Mouse (Mus musculus): ENCODE results near the gene Pcnx4. TPM values are rescaled to one million over a fixed set of nuclear protein-coding genes. Genes with fewer than 3 reads are reported as not detected.
"Not testable (repeated sequence)": the region's sequence is repeated elsewhere in the genome, so short reads cannot be mapped to it uniquely, and the experiment has no call there.

Gene Pcnx4
- polyA plus RNA-seq, 1 experiment from 2014 or later: 2.9 TPM

DNA sequence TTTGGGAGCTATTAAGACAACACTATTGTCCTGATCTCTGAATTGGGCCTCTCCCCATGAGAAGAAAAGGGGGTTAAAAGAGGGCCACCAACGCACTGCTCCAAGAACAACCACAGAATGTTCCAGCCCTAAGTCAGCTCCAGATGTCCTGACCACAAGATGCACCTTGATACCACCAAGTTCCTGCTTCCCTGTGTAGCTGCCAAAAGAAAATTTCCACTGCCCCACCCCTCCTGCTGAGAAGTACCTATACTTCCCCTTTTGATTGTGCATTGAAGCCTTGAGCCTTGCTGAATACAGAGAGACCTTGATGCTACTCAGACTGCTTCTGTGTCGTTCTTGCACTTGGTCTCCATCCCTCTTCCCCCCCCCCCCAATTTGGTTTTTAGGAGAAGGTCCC lies 62.5 kb downstream of the Pcnx4 start:
- 60% methylated on average over 2 of the region's 2 CpGs for WGBS (ENCODE audit: insufficient replicate concordance)
- not testable (repeated sequence) for H3K36me3 ChIP-seq; H3K4me1 ChIP-seq (replicated peaks)

GRCm38 (mm10) chr12:72612053-72612452 lies 75.9 kb downstream of the Pcnx4 start:
- no peaks in the 10 kb centered on the region for H3K9me3 ChIP-seq (replicated peaks)
- no peaks in the 10 kb centered on the region for H3K36me3 ChIP-seq
- H3K27me3 ChIP-seq: no peaks in the 10 kb centered on the region
- no peak overlapping the region for H3K4me3 ChIP-seq (replicated peaks)
- DNase-seq (no peak), ATAC-seq (ENCODE audit: low read depth) (no peak)
- no peak overlapping the region for H3K27ac ChIP-seq
- no peak overlapping the region for H3K9ac ChIP-seq
- 55% methylated on average over 3 of the region's 3 CpGs for WGBS (ENCODE audit: insufficient replicate concordance)
- no peaks in the 10 kb centered on the region for H3K4me1 ChIP-seq (replicated peaks)
- H3K4me2 ChIP-seq: no peak overlapping the region

More for the DNA sequence above, 62.5 kb downstream of the Pcnx4 start:
- not testable (repeated sequence) for H3K9me3 ChIP-seq (replicated peaks); H3K27ac ChIP-seq; H3K4me3 ChIP-seq (replicated peaks); DNase-seq; H3K27me3 ChIP-seq; ATAC-seq (ENCODE audit: low read depth); H3K4me2 ChIP-seq; H3K9ac ChIP-seq

DNA sequence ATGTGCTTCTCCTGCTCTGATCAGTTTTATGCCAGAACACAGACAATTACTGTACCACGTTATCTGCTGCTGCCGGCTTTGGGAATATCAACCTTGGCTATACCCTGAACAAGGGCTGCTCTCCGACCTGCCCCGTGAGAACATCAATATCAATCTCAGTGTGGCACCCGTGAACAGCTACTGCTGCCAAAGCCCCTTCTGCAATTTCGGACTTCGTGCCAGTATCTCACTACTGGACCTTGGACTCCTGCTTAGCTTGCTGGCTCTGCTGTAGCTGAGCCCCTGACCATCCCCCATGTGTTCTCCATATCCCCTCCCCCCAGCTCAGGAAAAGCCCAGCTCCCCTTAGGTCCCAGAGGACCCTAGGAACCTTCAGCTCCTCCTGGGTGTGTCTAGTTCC lies 84.7 kb downstream of the Pcnx4 start:
- no peak overlapping the region for H3K4me3 ChIP-seq (replicated peaks)
- DNase-seq (no peak), ATAC-seq (ENCODE audit: low read depth) (no peak)
- H3K27ac ChIP-seq: no peak overlapping the region
- peaks cover 10% of the 10 kb centered on the region; the same call in 1 of the 2 replicates for H3K4me1 ChIP-seq (replicated peaks)
- 67% methylated on average over 7 of the region's 7 CpGs for WGBS (ENCODE audit: insufficient replicate concordance)
- no peak overlapping the region for H3K4me2 ChIP-seq
- no peaks in the 10 kb centered on the region for H3K9me3 ChIP-seq (replicated peaks)
- H3K27me3 ChIP-seq: no peaks in the 10 kb centered on the region
- no peak overlapping the region for H3K9ac ChIP-seq
- H3K36me3 ChIP-seq: no peaks in the 10 kb centered on the region

DNA sequence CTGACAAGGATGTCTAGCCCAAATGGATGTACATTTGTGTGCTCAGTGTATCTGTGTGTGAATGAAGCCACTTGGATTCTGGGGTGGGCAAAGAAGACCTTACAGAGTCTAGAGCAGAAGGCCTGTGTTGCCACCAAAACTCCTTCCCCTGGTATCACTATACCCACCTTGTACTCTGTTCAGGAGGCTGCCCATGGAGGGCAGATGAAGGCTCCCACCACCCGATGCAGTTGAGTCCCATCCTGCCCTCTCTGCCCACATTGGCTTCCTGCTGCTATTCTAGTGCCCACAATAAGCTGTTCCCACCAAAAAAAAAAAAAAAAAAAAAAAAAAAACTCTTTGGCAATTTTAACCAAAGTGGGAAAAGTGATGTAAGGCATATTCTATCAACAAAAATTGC lies 85.3 kb downstream of the Pcnx4 start:
- 20% methylated on average over 1 of the region's 1 CpGs for WGBS (ENCODE audit: insufficient replicate concordance)
- no peak for ATAC-seq (ENCODE audit: low read depth)

DNA sequence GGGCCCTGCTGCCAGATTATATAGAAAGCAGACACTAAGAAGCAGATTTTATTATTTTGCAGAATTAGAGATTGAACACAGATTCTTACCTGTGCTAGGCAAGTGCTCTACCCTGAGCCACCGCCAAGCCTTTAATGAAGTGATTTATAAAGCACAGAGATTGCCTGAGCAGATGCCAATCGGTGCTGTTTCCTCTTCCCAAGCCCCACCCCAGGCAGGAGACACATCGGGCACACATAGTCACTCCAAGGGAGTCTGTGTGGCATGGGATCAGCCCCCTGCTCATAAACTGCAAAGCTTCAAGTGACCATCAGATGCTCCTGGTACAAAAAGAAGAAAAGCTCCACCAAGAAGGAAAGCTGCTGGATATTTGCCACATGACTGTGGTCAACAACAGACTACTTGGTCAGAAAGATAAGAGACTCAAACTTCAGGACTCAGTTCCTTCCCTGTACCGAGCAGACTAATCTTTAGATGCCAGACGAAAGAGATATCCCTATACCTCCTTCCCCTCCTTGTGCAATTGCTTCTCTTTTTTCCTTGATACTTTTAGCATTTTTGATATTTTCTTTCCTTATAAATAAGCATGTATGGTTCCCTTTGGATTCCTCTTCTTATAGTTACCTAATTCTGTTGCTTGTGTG lies 86.8 kb downstream of the Pcnx4 start:
- peaks cover 10% of the 10 kb centered on the region; the same call in 1 of the 2 replicates for H3K4me1 ChIP-seq (replicated peaks)
- 17% methylated on average over 5 of the region's 5 CpGs for WGBS (ENCODE audit: insufficient replicate concordance)
- no peaks in the 10 kb centered on the region for H3K27me3 ChIP-seq
- H3K36me3 ChIP-seq: no peaks in the 10 kb centered on the region
- no peak overlapping the region for H3K4me3 ChIP-seq (replicated peaks)
- H3K4me2 ChIP-seq: no peak overlapping the region
- H3K9me3 ChIP-seq (replicated peaks): no peaks in the 10 kb centered on the region
- DNase-seq (peak; percentile 1), ATAC-seq (ENCODE audit: low read depth) (peak; percentile 65; the same call in 1 of the 2 replicates)
- H3K9ac ChIP-seq: no peak overlapping the region
- H3K27ac ChIP-seq: no peak overlapping the region

More for the DNA sequence above, 85.3 kb downstream of the Pcnx4 start:
- H3K4me2 ChIP-seq: no peak overlapping the region
- H3K27me3 ChIP-seq: no peaks in the 10 kb centered on the region
- H3K4me3 ChIP-seq (replicated peaks): no peak overlapping the region
- H3K36me3 ChIP-seq: no peaks in the 10 kb centered on the region
- no peak overlapping the region for H3K27ac ChIP-seq
- no peaks in the 10 kb centered on the region for H3K9me3 ChIP-seq (replicated peaks)
- DNase-seq: no peak
- H3K9ac ChIP-seq: no peak overlapping the region
- H3K4me1 ChIP-seq (replicated peaks): peaks cover 10% of the 10 kb centered on the region; the same call in 1 of the 2 replicates

DNA sequence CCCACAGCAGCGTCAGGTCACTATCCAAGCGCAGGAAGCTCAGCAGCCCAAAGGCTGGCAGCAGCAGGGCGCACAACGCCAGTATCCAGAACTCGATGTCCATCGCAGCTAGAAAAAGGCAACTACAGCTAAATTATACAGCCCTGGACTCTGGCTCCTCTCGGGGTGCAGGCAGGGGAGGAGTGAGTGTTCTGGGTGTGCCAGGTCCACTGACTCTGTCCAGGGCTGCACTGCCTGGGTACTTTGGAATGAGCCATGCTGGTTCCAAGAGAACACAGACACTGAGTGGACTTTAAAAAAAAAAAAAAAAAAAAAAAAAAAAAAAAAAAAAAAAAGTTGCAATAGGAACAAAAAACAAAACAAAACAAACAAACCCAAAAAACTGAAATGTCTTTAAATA lies 92.6 kb downstream of the Pcnx4 start:
- WGBS (ENCODE audit: insufficient replicate concordance): 71% methylated on average over 7 of the region's 7 CpGs

More for the DNA sequence above, 92.6 kb downstream of the Pcnx4 start:
- no peaks in the 10 kb centered on the region for H3K36me3 ChIP-seq
- H3K27me3 ChIP-seq: no peaks in the 10 kb centered on the region
- H3K9me3 ChIP-seq (replicated peaks): no peaks in the 10 kb centered on the region
- no peak overlapping the region for H3K27ac ChIP-seq
- no peak overlapping the region for H3K9ac ChIP-seq
- no peak for ATAC-seq (ENCODE audit: low read depth)
- no peak for DNase-seq
- no peak overlapping the region for H3K4me2 ChIP-seq
- no peaks in the 10 kb centered on the region for H3K4me1 ChIP-seq (replicated peaks)
- no peak overlapping the region for H3K4me3 ChIP-seq (replicated peaks)

Other genes starting within 250 kb of the Pcnx4 start
- gene Rtn1, start 127.3 kb upstream of the Pcnx4 start, polyA plus RNA-seq (2015; fragmentation: Nextera tagmentation; extraction: Ambion mirVana): 2.1 and 2.9 TPM in 2 replicates
- gene Lrrc9, start 94.5 kb upstream of the Pcnx4 start, polyA plus RNA-seq (2015; fragmentation: Nextera tagmentation; extraction: Ambion mirVana): 0.25 and 0.35 TPM in 2 replicates
- gene Gm4756, start 113.3 kb downstream of the Pcnx4 start, polyA plus RNA-seq (2015; fragmentation: Nextera tagmentation; extraction: Ambion mirVana): not detected in 2 replicates
- gene Dhrs7, start 128.5 kb downstream of the Pcnx4 start, polyA plus RNA-seq (2015; fragmentation: Nextera tagmentation; extraction: Ambion mirVana): 12.9 and 14.2 TPM in 2 replicates
- 25.6 and 25.8 TPM in 2 replicates for gene Ppm1a, start 221.1 kb downstream of the Pcnx4 start, polyA plus RNA-seq (2015; fragmentation: Nextera tagmentation; extraction: Ambion mirVana)